Mouse (Mus musculus): Measurements from ENCODE around the gene Gnas. TPM values are rescaled to one million over a fixed set of nuclear protein-coding genes. Genes with fewer than 3 reads are reported as not detected.
"Not testable (repeated sequence)": the region's sequence is repeated elsewhere in the genome, so short reads cannot be mapped to it uniquely, and the experiment has no call there.

Gene Gnas
- polyA plus RNA-seq, 1 experiment: 1,078 TPM

- Histone ChIP-seq H3K4me3 (ENCODE audit: insufficient read depth, poor library complexity, severe bottlenecking) (no peak overlapping the region), H3K79me2 (ENCODE audit: control insufficient read depth, insufficient read depth) (no peaks in the 10 kb centered on the region), H3K36me3 (ENCODE audit: control insufficient read depth, insufficient read depth) (no peaks in the 10 kb centered on the region), H3ac (ENCODE audit: control insufficient read depth, insufficient read length, low read depth) (no peak overlapping the region), H3K79me3 (ENCODE audit: low read depth) (no peaks in the 10 kb centered on the region), H3K27me3 (ENCODE audit: control insufficient read depth, insufficient read depth, insufficient read length) (no peaks in the 10 kb centered on the region)
- TF ChIP-seq CEBPB (IDR thresholded peaks at IDR 0.05; ENCODE audit: low read depth): no peak
- no peak for TF ChIP-seq FOSL1 (IDR thresholded peaks at IDR 0.05; ENCODE audit: insufficient read depth, low read length, poor library complexity, severe bottlenecking)
- TF ChIP-seq MAX (IDR thresholded peaks at IDR 0.05): no peak
- TF ChIP-seq MYOG (IDR thresholded peaks at IDR 0.05; ENCODE audit: control insufficient read depth, extremely low read depth, insufficient read length): no peak
- TF ChIP-seq CTCF (IDR thresholded peaks at IDR 0.05; ENCODE audit: control insufficient read depth, insufficient read depth, insufficient read length): no peak
- no peak for TF ChIP-seq MYOD1 (IDR thresholded peaks at IDR 0.05; ENCODE audit: control insufficient read depth, insufficient read length, low read depth)
- no peak for TF ChIP-seq USF1 (IDR thresholded peaks at IDR 0.05; ENCODE audit: low read depth)
Observed at GRCm38 (mm10) chr2:174305646-174306045, 21.5 kb downstream of the Gnas start.

GRCm38 (mm10) chr2:174307903-174308302 is 23.8 kb downstream of the Gnas start:
- H3K27me3 ChIP-seq (ENCODE audit: control insufficient read depth, insufficient read depth, insufficient read length): no peaks in the 10 kb centered on the region
- H3ac ChIP-seq (ENCODE audit: control insufficient read depth, insufficient read length, low read depth): no peak overlapping the region
- no peak for TF ChIP-seq CTCF (IDR thresholded peaks at IDR 0.05; ENCODE audit: control insufficient read depth, insufficient read depth, insufficient read length)
- no peak for TF ChIP-seq USF1 (IDR thresholded peaks at IDR 0.05; ENCODE audit: low read depth)
- TF ChIP-seq FOSL1 (IDR thresholded peaks at IDR 0.05; ENCODE audit: insufficient read depth, low read length, poor library complexity, severe bottlenecking): no peak
- TF ChIP-seq MYOD1 (IDR thresholded peaks at IDR 0.05; ENCODE audit: control insufficient read depth, insufficient read length, low read depth): no peak
- TF ChIP-seq MAX (IDR thresholded peaks at IDR 0.05): no peak
- no peak for TF ChIP-seq CEBPB (IDR thresholded peaks at IDR 0.05; ENCODE audit: low read depth)
- no peak for TF ChIP-seq MYOG (IDR thresholded peaks at IDR 0.05; ENCODE audit: control insufficient read depth, extremely low read depth, insufficient read length)
- H3K4me3 ChIP-seq (ENCODE audit: insufficient read depth, poor library complexity, severe bottlenecking): no peak overlapping the region
- no peaks in the 10 kb centered on the region for H3K36me3 ChIP-seq (ENCODE audit: control insufficient read depth, insufficient read depth)
- H3K79me3 ChIP-seq (ENCODE audit: low read depth): no peaks in the 10 kb centered on the region
- no peaks in the 10 kb centered on the region for H3K79me2 ChIP-seq (ENCODE audit: control insufficient read depth, insufficient read depth)

- H3K79me2 ChIP-seq (ENCODE audit: control insufficient read depth, insufficient read depth): no peaks in the 10 kb centered on the region
- no peaks in the 10 kb centered on the region for H3K36me3 ChIP-seq (ENCODE audit: control insufficient read depth, insufficient read depth)
- no peaks in the 10 kb centered on the region for H3K79me3 ChIP-seq (ENCODE audit: low read depth)
- no peaks in the 10 kb centered on the region for H3K27me3 ChIP-seq (ENCODE audit: control insufficient read depth, insufficient read depth, insufficient read length)
- H3ac ChIP-seq (ENCODE audit: control insufficient read depth, insufficient read length, low read depth): no peak overlapping the region
- TF ChIP-seq CTCF (IDR thresholded peaks at IDR 0.05; ENCODE audit: control insufficient read depth, insufficient read depth, insufficient read length) (peak; percentile 44), CEBPB (IDR thresholded peaks at IDR 0.05; ENCODE audit: low read depth) (no peak)
- H3K4me3 ChIP-seq (ENCODE audit: insufficient read depth, poor library complexity, severe bottlenecking): no peak overlapping the region
Observed at GRCm38 (mm10) chr2:174310913-174311514, 26.9 kb downstream of the Gnas start.

DNA sequence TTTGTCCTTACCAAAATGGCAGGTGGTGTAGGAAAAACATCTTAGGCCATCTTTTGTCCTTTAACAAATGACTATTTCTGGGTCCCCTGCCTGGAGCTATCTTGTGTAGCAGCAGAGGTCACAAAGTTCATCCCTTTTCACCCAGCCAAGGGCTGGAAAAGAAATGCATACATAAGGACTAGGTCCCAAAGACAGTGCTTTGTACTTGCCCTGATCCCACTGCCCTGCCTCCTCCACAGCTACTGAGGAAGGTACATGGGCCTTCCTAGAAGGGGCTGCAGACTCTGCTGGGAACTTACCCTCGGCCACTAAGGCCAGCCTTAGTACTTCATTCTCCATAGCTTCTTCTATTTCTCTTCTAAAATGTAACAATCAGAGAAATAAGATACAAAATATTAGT is 27.5 kb downstream of the Gnas start:
- Histone ChIP-seq H3K4me3 (ENCODE audit: insufficient read depth, poor library complexity, severe bottlenecking) (no peak overlapping the region), H3K36me3 (ENCODE audit: control insufficient read depth, insufficient read depth) (no peaks in the 10 kb centered on the region), H3K79me2 (ENCODE audit: control insufficient read depth, insufficient read depth) (no peaks in the 10 kb centered on the region), H3K27me3 (ENCODE audit: control insufficient read depth, insufficient read depth, insufficient read length) (no peaks in the 10 kb centered on the region), H3K79me3 (ENCODE audit: low read depth) (no peaks in the 10 kb centered on the region), H3ac (ENCODE audit: control insufficient read depth, insufficient read length, low read depth) (no peak overlapping the region)
- TF ChIP-seq CEBPB (IDR thresholded peaks at IDR 0.05; ENCODE audit: low read depth) (no peak), CTCF (IDR thresholded peaks at IDR 0.05; ENCODE audit: control insufficient read depth, insufficient read depth, insufficient read length) (no peak), FOSL1 (IDR thresholded peaks at IDR 0.05; ENCODE audit: insufficient read depth, low read length, poor library complexity, severe bottlenecking) (no peak)

GRCm38 (mm10) chr2:174312118-174312647 is 28.1 kb downstream of the Gnas start:
- Histone ChIP-seq H3K79me3 (ENCODE audit: low read depth) (no peaks in the 10 kb centered on the region), H3K27me3 (ENCODE audit: control insufficient read depth, insufficient read depth, insufficient read length) (no peaks in the 10 kb centered on the region), H3K36me3 (ENCODE audit: control insufficient read depth, insufficient read depth) (no peaks in the 10 kb centered on the region), H3K79me2 (ENCODE audit: control insufficient read depth, insufficient read depth) (no peaks in the 10 kb centered on the region), H3K4me3 (ENCODE audit: insufficient read depth, poor library complexity, severe bottlenecking) (no peak overlapping the region), H3ac (ENCODE audit: control insufficient read depth, insufficient read length, low read depth) (no peak overlapping the region)
- TF ChIP-seq FOSL1 (IDR thresholded peaks at IDR 0.05; ENCODE audit: insufficient read depth, low read length, poor library complexity, severe bottlenecking) (no peak), MYOG (IDR thresholded peaks at IDR 0.05; ENCODE audit: control insufficient read depth, extremely low read depth, insufficient read length) (no peak), MYOD1 (IDR thresholded peaks at IDR 0.05; ENCODE audit: control insufficient read depth, insufficient read length, low read depth) (no peak), CTCF (IDR thresholded peaks at IDR 0.05; ENCODE audit: control insufficient read depth, insufficient read depth, insufficient read length) (peak; percentile 47), CEBPB (IDR thresholded peaks at IDR 0.05; ENCODE audit: low read depth) (no peak)

GRCm38 (mm10) chr2:174312661-174313060 is 28.5 kb downstream of the Gnas start:
- no peaks in the 10 kb centered on the region for H3K27me3 ChIP-seq (ENCODE audit: control insufficient read depth, insufficient read depth, insufficient read length)
- TF ChIP-seq CEBPB (IDR thresholded peaks at IDR 0.05; ENCODE audit: low read depth): no peak
- TF ChIP-seq MYOG (IDR thresholded peaks at IDR 0.05; ENCODE audit: control insufficient read depth, extremely low read depth, insufficient read length): no peak
- TF ChIP-seq USF1 (IDR thresholded peaks at IDR 0.05; ENCODE audit: low read depth): no peak
- no peak for TF ChIP-seq FOSL1 (IDR thresholded peaks at IDR 0.05; ENCODE audit: insufficient read depth, low read length, poor library complexity, severe bottlenecking)
- TF ChIP-seq MAX (IDR thresholded peaks at IDR 0.05): no peak
- TF ChIP-seq CTCF (IDR thresholded peaks at IDR 0.05; ENCODE audit: control insufficient read depth, insufficient read depth, insufficient read length): no peak
- TF ChIP-seq MYOD1 (IDR thresholded peaks at IDR 0.05; ENCODE audit: control insufficient read depth, insufficient read length, low read depth): no peak
- H3K4me3 ChIP-seq (ENCODE audit: insufficient read depth, poor library complexity, severe bottlenecking): no peak overlapping the region
- H3K36me3 ChIP-seq (ENCODE audit: control insufficient read depth, insufficient read depth): no peaks in the 10 kb centered on the region
- no peaks in the 10 kb centered on the region for H3K79me2 ChIP-seq (ENCODE audit: control insufficient read depth, insufficient read depth)
- H3ac ChIP-seq (ENCODE audit: control insufficient read depth, insufficient read length, low read depth): no peak overlapping the region
- no peaks in the 10 kb centered on the region for H3K79me3 ChIP-seq (ENCODE audit: low read depth)

GRCm38 (mm10) chr2:174315445-174315844 is 31.3 kb downstream of the Gnas start:
- not testable (repeated sequence) for H3K36me3 ChIP-seq (ENCODE audit: control insufficient read depth, insufficient read depth); H3K27me3 ChIP-seq (ENCODE audit: control insufficient read depth, insufficient read depth, insufficient read length); H3K79me2 ChIP-seq (ENCODE audit: control insufficient read depth, insufficient read depth)

More at GRCm38 (mm10) chr2:174315445-174315844, 31.3 kb downstream of the Gnas start:
- H3ac ChIP-seq (ENCODE audit: control insufficient read depth, insufficient read length, low read depth); H3K4me3 ChIP-seq (ENCODE audit: insufficient read depth, poor library complexity, severe bottlenecking); H3K79me3 ChIP-seq (ENCODE audit: low read depth): not testable (repeated sequence)
